Mouse (Mus musculus) heart, postnatal 14 days (tissue): Measurements from ENCODE around the gene Rsph9. TPM values are rescaled to one million over a fixed set of nuclear protein-coding genes. Genes with fewer than 3 reads are reported as not detected.
A peak's percentile ranks its signal among the peaks of the same experiment; 100 is the strongest.

Experiments
- DNase-seq, 2 experiments: peaks; one replicate each; pipeline ENCODE4 v3.0.0; 2021 to 2022
- intact Hi-C: fragments of 180-260 bp; cut with DNase I; formaldehyde crosslinking; loops from one replicate; pipeline ENCODE4 v1.15.1; 2025
- total RNA-seq, 2 experiments: library from RNA; stranded (reverse); gene quantifications; 2 replicates each; pipeline ENCODE4 v1.2.3; 2021

Gene Rsph9
- total RNA-seq, 2 experiments from 2014 or later = 1.1 to 1.4 TPM

DNA sequence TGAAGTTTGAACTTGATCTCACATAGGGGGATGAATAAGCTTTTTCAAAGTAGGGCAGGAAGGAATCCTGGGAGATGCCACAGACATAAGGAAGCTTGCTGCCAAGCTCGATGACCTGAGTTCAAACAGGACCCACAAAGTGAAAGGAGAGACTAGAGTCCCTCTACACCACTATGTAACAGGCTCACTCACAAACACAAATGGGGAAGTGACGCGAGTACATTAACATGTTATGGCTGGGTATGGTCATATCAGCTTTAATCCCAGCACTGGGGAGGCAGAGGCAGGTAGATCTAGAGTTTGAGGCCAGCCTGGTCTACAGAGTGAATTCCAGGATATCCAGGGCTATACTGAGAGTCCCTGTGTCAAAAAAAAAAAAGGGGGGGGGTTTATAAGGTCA is 10.3 kb upstream of the Rsph9 start:
- intact Hi-C loops = no loop called here
- DNase-seq = no peak

DNA sequence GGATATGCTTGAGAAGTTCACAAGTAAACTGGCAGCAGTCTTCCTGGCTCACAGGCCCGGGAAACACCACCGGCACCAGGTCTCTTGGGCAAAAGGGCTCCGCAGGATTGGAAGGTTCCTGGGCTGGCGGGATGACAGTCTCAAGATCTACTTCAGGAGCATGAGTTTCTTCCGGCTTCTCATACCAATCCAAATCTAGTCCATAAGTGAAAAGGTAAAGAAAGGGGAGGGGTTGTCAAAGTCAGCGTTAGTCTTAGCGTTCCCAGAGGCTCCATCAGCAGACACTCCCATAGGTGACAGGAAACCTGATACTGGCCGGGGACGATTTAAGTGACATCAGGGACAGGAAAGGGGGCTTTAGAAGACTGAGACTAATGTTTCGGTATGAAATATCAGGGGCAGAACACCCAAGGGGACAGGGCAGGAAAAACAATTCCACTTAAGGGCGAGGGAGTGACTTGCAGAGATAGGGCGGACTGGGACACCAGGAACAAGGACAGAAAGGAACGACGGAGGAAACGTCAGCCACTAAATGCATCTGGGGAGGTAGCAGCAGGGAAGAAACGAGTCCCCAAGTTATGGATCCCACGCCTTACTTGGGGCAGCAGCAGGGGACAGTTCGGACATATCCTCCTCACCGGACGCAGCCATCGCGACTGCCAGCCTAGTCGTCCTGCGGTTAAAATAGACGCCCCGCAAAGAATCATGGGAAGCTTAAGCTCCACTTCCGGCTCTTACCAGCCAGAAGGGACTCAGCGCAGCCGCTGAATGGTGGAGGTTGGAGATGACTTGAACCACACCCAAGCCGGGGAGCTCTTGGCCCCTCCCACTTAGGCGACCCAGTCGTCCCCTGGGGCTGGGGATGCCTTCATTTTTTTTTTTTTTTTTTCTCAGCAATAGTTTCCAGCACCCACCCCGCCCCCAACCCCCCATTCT is 9.1 kb upstream of the Rsph9 start, which contains the start of gene Mad2l1bp:
Mad2l1bp (minus strand) TSS at position 707 of the 936 bp plus-strand sequence.
- DNase-seq = peak; percentile 84 to 90
- intact Hi-C loops = no loop called here

DNA sequence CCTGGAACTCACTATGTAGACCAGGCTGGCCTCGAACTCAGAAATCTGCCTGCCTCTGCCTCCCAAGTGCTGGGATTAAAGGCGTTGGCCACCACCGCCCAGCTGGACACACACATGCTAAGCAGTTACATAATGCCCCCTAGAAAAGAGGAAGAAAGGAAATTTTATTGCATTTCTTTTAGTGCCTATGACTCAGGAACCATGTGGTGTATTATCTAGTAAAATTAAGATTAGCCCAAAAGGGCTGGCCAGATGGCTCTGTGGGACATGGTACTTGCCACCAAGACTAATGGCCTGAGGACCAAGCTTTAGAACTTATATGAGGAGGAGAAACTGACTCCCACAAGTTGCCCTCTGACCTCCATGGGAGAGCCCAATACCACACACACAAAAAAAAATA is 4.1 kb downstream of the Rsph9 start:
- no peak for DNase-seq

DNA sequence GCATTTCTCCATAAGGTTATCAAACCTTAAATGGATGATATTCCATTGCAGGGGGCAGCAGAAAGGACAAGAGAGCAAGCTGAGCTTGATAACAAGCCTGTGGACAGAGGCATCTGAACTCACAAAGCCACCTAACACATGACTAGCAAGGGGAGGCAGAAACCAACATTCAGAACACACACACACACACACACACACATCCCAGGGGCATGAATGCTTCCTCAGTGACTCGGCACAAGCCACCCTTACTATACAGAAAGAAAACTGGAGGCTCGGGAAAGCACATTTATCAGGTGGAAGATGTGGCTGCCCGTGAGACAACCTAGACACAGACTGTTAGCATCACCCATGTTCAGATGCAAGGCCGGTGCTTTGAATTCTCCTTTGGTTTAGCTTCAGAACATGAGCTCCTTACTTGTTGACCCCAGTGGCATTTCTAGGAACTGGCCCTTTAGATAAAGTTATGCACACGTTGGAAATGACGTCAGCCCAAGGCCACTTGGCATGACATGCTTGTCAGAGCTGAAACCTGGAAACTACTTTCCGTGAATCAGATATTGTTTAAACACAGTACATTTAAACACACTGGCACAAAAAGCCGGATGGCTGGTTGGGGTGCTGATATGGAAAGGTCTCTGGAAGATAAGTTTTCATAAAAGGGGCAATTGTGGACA is 5.3 kb downstream of the Rsph9 start:
- DNase-seq = no peak
- intact Hi-C loops = loop anchor here (10.0 kb wide), 1 partner anchor 184 kb away; no protein-coding TSS in a partner anchor

More for the DNA sequence above, 4.1 kb downstream of the Rsph9 start:
- intact Hi-C loops = loop anchor here (10.0 kb wide), 1 partner anchor 185 kb away; no protein-coding TSS in a partner anchor

GRCm38 (mm10) chr17:46132862-46133261 is 11.2 kb downstream of the Rsph9 start:
- no peak for DNase-seq
- intact Hi-C loops = loop anchor here (1.0 to 10.0 kb wide), 5 partner anchors 92 to 402 kb away; no protein-coding TSS in a partner anchor

GRCm38 (mm10) chr17:46132058-46132718 is 11.8 kb downstream of the Rsph9 start:
- peak; percentile 81 to 90 for DNase-seq
- intact Hi-C loops = loop anchor here (1.0 to 10.0 kb wide), 4 partner anchors 91 to 401 kb away; no protein-coding TSS in a partner anchor

DNA sequence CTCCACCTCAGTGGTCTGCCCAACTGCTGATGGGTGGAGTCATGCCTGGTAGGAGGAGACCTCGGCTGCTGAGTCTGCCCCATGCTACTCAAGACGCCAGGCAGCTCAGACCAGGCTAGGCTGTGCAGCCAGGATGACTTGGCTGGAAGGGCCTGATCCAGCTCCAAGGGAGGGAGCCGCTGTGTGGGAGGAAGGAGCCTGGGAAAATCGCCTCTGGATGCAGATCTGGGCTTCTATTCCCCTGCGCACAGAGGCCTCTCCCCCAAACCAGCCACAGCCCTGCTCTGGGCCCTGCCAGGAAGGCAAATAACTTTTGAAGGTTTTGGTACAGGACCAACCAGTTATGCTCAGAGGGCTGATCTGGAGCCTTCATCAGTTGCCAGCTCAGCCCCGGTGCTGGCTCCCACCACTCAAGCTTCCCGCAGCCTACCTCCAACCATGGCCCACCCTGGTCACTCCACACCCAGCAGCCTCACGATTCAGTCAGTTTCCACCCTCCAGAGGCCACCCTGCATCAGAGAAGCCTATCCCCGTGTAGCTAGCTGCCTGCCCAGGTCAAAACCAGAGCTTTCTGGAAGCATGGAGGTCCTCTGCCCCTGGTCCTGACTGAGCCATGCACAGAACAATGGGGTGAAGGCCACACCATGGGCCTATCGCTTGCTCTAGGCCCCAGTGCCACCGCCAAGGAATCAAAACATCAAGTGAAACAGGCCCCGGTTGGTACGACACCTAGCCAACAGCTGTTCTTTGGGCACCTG is 14.1 kb downstream of the Rsph9 start:
- intact Hi-C loops = loop anchor here (5.0 to 10.0 kb wide), 2 partner anchors 175 to 283 kb away; no protein-coding TSS in a partner anchor
- peak; percentile 67 to 73 for DNase-seq

- intact Hi-C loops = no loop called here
- DNase-seq = no peak
Observed at GRCm38 (mm10) chr17:46127814-46128493, 16.1 kb downstream of the Rsph9 start.

DNA sequence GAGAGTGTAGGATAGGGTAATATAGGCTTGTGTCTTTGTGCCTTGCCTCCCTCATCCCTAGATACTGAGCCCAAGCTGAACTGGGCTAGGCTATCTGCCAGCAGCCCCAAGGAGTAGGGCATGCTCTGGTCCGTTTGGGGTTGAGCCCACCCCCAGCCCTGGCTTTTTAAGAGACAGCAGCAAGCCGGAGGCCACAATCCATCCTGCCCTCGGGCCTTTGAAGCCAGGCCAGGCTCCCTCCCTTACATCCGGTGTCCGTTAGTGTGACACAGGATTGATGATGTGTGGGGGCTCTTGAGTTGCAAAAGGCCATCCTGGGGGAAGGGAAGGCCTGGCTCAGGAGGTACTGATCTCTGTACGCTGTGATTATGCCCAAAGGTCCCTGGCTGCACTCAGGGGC is 17.4 kb downstream of the Rsph9 start:
- intact Hi-C loops = no loop called here
- DNase-seq = no peak

DNA sequence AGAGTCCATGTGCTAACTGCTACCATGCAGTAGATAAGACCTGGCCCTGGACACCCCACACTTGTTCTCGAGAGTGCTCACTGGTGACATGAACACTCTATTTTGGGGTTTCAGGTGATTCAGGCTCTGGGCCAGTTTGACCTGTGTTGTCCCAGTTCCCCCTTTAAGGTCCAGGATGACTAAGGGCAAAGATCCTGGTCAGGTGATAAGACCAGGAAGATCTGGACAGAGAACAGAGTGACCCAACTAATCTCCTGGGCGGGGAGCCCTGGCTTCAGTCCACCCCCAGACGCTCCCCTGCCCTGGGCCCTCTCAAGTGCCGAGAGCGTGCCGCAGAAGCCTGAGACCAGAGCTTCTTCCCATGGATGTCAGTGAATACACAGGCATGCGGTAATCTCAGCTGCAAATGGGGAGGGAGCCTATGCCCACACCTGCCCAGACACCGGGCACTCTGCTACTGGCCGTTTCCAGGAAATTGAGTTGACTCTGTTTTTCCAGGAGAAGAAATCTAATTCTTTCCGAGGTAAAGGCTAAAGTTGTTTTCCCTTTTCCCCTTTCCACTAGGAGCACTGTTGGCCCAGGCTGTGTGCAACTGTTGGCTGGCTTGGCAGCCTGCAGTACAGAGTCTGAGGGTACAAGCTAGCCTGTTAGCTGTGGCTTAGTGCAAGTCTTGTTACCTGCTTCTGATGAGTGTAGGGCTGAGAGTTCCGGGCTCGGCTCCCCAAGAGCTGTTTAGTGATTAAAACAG is 19.9 kb downstream of the Rsph9 start:
- intact Hi-C loops = no loop called here
- DNase-seq = peak; percentile 54 to 64

- intact Hi-C loops = no loop called here
- no peak for DNase-seq
Observed at GRCm38 (mm10) chr17:46123285-46123684, 20.7 kb downstream of the Rsph9 start.

- intact Hi-C loops = no loop called here
- DNase-seq = no peak
Observed at GRCm38 (mm10) chr17:46122791-46123190, 21.2 kb downstream of the Rsph9 start.

- no peak for DNase-seq
- intact Hi-C loops = no loop called here
Observed at GRCm38 (mm10) chr17:46119641-46120040, 24.4 kb downstream of the Rsph9 start.

GRCm38 (mm10) chr17:46118423-46118850 is 25.6 kb downstream of the Rsph9 start:
- intact Hi-C loops = no loop called here

DNA sequence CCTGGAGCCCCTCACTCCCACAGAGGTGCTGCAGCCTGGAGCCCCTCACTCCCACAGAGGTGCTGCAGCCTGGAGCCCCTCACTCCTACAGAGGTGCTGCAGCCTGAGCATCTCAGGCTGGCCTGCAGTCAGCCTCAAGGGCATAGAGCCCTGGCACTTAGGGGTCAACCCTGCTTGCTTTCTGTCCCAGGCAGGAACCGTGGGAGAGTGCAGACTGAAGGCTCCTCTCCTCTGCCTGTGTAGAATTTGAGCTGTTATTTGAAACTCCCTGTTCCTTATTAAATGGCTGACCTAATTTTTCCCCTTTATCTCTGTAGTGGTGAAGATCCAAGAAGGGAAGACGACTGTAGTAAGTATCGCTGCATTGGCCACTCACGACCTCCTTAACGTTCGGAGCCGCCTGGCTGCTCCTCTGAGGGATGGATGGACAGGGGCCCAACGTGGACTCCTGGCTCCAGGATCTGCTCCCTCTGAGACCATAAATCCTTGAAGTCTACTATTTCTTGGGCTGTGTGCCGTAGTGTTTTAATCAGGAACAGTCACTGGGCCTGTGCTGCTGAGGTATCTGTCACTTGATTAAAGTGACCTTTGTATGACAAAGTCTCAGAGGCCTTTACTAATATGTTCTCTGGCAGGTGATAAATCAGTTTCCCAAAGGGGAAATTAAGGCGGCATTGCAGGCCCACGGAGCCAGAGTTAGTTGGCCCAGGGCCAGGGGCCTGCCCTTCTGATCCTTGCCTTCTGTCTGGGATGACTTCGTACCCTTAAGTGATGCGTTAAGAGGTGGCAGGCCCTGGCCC is 26.2 kb downstream of the Rsph9 start:
- DNase-seq = no peak
- intact Hi-C loops = no loop called here

More at GRCm38 (mm10) chr17:46118423-46118850, 25.6 kb downstream of the Rsph9 start:
- no peak for DNase-seq

GRCm38 (mm10) chr17:46116881-46117280 is 27.1 kb downstream of the Rsph9 start:
- intact Hi-C loops = no loop called here
- no peak for DNase-seq

DNA sequence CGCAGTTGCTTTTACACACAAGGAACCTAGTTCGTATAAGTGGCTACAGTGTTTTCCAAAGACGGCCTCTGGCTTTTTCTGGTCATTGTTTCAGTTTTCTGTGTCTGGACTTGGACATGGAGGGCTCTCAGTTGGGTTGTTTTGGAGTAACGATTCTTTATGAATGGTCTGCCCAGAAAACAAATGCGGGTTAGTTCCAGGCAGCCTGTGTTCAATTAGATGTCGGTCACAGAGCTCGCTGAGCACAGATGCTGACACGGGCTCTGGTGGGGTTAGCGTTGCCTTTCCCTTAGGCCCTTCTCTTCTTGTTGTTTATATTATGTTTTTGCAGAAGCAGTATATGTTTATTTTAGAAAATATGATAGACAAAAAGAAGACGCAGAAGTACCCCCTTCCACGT is 27.9 kb downstream of the Rsph9 start:
- DNase-seq = no peak
- intact Hi-C loops = no loop called here

- DNase-seq = no peak
- intact Hi-C loops = no loop called here
Observed at GRCm38 (mm10) chr17:46115489-46115888, 28.5 kb downstream of the Rsph9 start.
